Mouse (Mus musculus) forebrain, embryonic 14.5 days (tissue): ENCODE data around the gene Slc35f3. TPM values are rescaled to one million over a fixed set of nuclear protein-coding genes. Genes with fewer than 3 reads are reported as not detected.

Source experiments
- ATAC-seq: fragments of 200-750 bp; cut with Nextera tagmentation; 2 replicates; pipeline ENCODE4 v1.8.0; 2017; ENCODE audit warnings: mild to moderate bottlenecking, moderate library complexity
- DNase-seq: peaks from one replicate; pipeline ENCODE4 v3.0.0-alpha.2; 2015; ENCODE audit warnings: low spot score
- H3K27ac ChIP-seq: fragments of 300-500 bp; sonication (generic); 2 replicates; pipeline ENCODE4 v1.5.1; 2014; ENCODE audit warnings: low read depth, mild to moderate bottlenecking, control low read depth, low read length, moderate library complexity
- H3K27me3 ChIP-seq: fragments of 300-500 bp; sonication (generic); replicated peaks from 2 replicates; pipeline ENCODE4 v1.6.1; 2014; ENCODE audit warnings: low read length, control low read depth, mixed read lengths; ENCODE audit not compliant: control insufficient read depth, insufficient read depth
- H3K36me3 ChIP-seq: fragments of 300-500 bp; sonication (generic); 2 replicates; pipeline ENCODE4 v1.6.1; 2014; ENCODE audit warnings: low read length, control low read depth; ENCODE audit not compliant: control insufficient read depth, insufficient read depth
- H3K4me1 ChIP-seq: fragments of 300-500 bp; sonication (generic); 2 replicates; pipeline ENCODE4 v1.6.1; 2014; ENCODE audit warnings: antibody characterized with exemption, low read length, control low read depth; ENCODE audit not compliant: control insufficient read depth, insufficient read depth
- H3K4me2 ChIP-seq: fragments of 300-500 bp; sonication (generic); 2 replicates; pipeline ENCODE4 v1.6.1; 2014; ENCODE audit warnings: mild to moderate bottlenecking, control low read depth, low read length
- H3K4me3 ChIP-seq: fragments of 300-500 bp; sonication (generic); 2 replicates; pipeline ENCODE4 v1.5.1; 2014; ENCODE audit warnings: low read depth, low read length, control low read depth
- H3K9ac ChIP-seq: fragments of 300-500 bp; sonication (generic); 2 replicates; pipeline ENCODE4 v1.6.1; 2014; ENCODE audit warnings: mild to moderate bottlenecking, low read length, control low read depth, moderate library complexity
- H3K9me3 ChIP-seq: fragments of 300-500 bp; sonication (generic); replicated peaks from 2 replicates; pipeline ENCODE4 v1.6.1; 2016; ENCODE audit warnings: low read length, control low read depth, mixed read lengths; ENCODE audit not compliant: control insufficient read depth
- WGBS: fragments of 180-500 bp; shearing (Covaris S2); extraction: QIAGEN DNeasy Blood & Tissue Kit; methylation state at CpG from one replicate; pipeline ENCODE4 v1.1.7; 2014; 5-methylcytosine and 5-hydroxymethylcytosine counted together
- polyA plus RNA-seq: library from polyadenylated mRNA; unstranded; fragments of >200 nt; fragmentation: Nextera tagmentation; extraction: Ambion mirVana; gene quantifications from 2 replicates; pipeline ENCODE4 v1.2.1, GENCODE M21; 2014

Gene Slc35f3
- polyA plus RNA-seq, 1 experiment from 2014 or later = 0.24 TPM

DNA sequence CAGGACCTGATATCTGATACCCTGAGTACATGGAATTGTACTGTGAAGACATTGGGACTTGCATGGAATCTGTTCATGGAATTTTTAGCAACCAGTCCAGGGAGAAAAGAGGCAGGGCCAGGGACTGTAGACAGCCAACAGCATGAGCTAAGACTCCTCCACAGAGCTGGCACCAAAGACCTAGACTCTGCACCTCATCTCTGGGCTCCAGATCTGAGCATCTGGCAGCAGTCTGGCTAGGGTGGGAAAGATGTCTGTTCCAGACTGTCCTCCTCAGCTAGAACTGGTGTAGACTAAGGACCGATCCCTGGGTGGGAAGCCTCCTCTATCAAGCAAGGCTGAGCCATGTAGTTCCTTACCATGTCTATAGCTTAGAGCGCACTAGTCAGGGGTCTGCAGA is 25.9 kb upstream of the Slc35f3 start:
- no peak overlapping the region for H3K4me2 ChIP-seq
- DNase-seq = no peak
- H3K27ac ChIP-seq = no peak overlapping the region
- no peak for ATAC-seq
- no peak overlapping the region for H3K4me3 ChIP-seq
- no peaks in the 10 kb centered on the region for H3K9me3 ChIP-seq
- no peaks in the 10 kb centered on the region for H3K4me1 ChIP-seq
- no peak overlapping the region for H3K9ac ChIP-seq
- 98% methylated on average over 2 of the region's 2 CpGs for WGBS
- H3K27me3 ChIP-seq = no peaks in the 10 kb centered on the region
- no peaks in the 10 kb centered on the region for H3K36me3 ChIP-seq

DNA sequence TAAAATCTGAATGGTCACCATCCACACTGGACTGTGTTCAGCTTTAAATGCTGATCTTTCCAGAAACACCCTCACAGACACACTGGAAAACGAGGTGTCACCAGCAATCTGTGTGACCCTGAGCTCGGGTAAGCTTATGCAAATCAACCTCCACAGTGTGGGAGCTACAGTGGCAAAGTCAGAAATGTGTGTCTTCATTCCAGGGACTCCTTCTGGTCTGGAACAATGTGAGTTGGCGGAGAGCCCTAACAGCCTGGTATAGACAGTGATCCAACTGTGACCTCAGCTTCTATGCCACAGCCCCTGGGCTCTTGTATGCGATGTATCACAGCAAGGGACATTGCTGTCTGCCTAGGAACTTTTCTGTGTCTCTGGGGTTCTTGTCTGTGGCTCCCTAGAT is 25.3 kb upstream of the Slc35f3 start:
- 55% methylated on average over 4 of the region's 4 CpGs for WGBS
- Histone ChIP-seq H3K9me3 (no peaks in the 10 kb centered on the region), H3K4me2 (no peak overlapping the region), H3K4me3 (no peak overlapping the region), H3K27me3 (no peaks in the 10 kb centered on the region), H3K36me3 (no peaks in the 10 kb centered on the region), H3K27ac (no peak overlapping the region), H3K9ac (no peak overlapping the region), H3K4me1 (no peaks in the 10 kb centered on the region)
- ATAC-seq (no peak), DNase-seq (no peak)

DNA sequence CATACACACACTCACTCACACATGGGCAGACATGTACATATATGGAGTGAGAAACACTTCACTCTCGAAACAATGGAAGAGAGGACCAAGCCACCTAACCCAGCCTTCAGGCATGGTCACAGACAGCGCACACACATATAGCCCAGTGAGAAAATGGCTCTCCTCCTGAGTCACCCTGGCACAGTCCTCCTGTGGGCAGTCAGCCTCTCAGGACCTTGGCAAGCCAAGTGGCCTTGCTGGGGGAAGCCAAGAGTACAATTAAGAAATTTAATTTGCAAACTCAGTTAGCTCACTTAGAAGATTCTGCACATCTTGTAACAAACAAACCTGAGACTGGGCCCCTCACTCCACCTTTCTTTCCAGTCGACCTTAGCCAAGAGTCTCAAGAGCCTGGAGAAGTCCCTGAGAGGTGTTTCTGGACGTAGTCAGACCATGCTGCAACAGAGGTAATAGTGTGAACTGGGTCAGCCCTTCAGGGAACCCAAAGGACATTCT is 23.4 kb upstream of the Slc35f3 start:
- 67% methylated on average over 4 of the region's 4 CpGs for WGBS
- Histone ChIP-seq H3K4me3 (no peak overlapping the region), H3K36me3 (no peaks in the 10 kb centered on the region), H3K9me3 (no peaks in the 10 kb centered on the region), H3K27me3 (no peaks in the 10 kb centered on the region), H3K4me1 (no peaks in the 10 kb centered on the region), H3K4me2 (no peak overlapping the region), H3K9ac (no peak overlapping the region), H3K27ac (no peak overlapping the region)
- no peak for ATAC-seq
- no peak for DNase-seq

DNA sequence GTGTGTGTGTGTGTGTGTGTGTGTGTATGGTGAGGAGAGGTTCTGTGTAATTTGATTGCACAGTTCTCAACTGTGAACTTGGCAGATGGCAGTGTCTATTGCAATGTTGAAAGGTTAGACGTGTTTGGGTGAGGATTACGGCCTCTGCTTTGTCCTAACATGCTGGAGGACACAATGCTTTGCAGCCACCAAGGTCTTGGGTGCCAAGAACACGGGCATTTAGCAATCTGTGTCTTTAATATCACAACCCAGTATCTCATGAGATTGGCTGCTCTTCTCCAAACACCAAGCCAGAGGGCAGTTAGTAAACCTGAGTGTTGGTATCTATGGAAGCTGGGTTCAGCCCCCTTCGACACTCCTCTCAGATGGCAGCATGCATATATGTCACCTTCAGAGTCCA is 22.5 kb upstream of the Slc35f3 start:
- DNase-seq (no peak), ATAC-seq (no peak)
- no peaks in the 10 kb centered on the region for H3K27me3 ChIP-seq
- no peak overlapping the region for H3K9ac ChIP-seq
- H3K9me3 ChIP-seq = no peaks in the 10 kb centered on the region
- no peak overlapping the region for H3K27ac ChIP-seq
- H3K36me3 ChIP-seq = no peaks in the 10 kb centered on the region
- H3K4me3 ChIP-seq = no peak overlapping the region
- no peaks in the 10 kb centered on the region for H3K4me1 ChIP-seq
- 78% methylated on average over 4 of the region's 4 CpGs for WGBS
- H3K4me2 ChIP-seq = no peak overlapping the region

DNA sequence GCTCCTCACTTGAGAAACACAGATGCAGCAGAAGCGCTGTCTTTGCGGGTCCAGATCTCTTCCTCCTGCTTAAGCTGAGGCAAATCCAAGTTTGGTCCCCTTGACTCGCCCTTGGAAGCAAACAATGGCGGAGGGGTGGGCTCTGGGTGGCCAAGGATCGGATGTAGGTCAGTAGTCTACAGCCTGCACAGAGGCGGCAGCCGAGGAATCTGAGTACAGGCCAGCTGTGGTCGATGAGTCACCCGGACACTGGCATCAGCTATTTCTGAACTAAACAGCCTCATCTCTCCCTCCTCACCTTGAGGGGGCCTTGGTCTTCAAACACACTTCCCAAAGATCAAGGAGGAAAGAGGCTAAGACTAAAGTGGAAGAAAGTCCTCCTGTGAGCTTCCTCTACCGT is 6.4 kb upstream of the Slc35f3 start:
- ATAC-seq = no peak
- 88% methylated on average over 10 of the region's 10 CpGs for WGBS
- H3K4me2 ChIP-seq = no peak overlapping the region

DNA sequence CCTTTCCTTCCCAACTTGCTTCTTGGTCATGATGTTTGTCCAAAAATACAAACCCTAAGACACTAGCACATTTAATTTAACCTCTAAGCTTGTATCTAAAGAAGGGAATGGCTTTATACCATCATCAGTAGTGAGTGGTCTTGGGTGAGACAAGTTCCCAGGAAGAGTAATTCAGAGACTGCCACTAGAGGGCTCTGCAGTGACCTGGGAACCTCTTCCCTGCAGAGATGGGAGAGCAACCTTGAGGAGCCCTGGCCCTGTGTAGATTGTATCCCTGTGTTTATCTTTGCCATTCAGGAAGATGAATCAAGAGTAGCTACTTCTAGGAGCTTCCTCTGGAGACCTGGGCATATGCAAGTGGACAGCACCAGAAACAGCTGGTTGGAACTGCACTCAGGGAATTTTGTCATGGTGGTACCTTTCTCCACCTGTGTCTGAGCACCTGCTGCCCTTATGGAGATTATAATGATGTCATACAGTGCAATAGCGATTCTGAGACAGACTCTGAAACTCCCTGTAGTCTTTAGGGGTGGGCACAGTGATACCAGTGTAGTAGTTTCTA is 993 bp upstream of the Slc35f3 start:
- whole genome bisulfite sequencing = 50% methylated on average over 1 of the region's 1 CpGs
- ATAC-seq = peak; percentile 46; the same call in 1 of the 2 replicates
- no peaks in the 10 kb centered on the region for H3K9me3 ChIP-seq
- H3K9ac ChIP-seq = no peak overlapping the region
- H3K4me3 ChIP-seq = no peak overlapping the region
- peaks cover 2% of the 10 kb centered on the region; the same call in 1 of the 2 replicates for H3K4me1 ChIP-seq
- H3K27me3 ChIP-seq = peaks cover 9% of the 10 kb centered on the region
- H3K27ac ChIP-seq = no peak overlapping the region
- H3K4me2 ChIP-seq = no peak overlapping the region
- peak; percentile 75 for DNase-seq
- no peaks in the 10 kb centered on the region for H3K36me3 ChIP-seq

More for the DNA sequence above, 6.4 kb upstream of the Slc35f3 start:
- Histone ChIP-seq H3K9ac (no peak overlapping the region), H3K27ac (no peak overlapping the region), H3K36me3 (no peaks in the 10 kb centered on the region), H3K27me3 (no peaks in the 10 kb centered on the region), H3K9me3 (no peaks in the 10 kb centered on the region), H3K4me1 (no peaks in the 10 kb centered on the region), H3K4me3 (no peak overlapping the region)
- DNase-seq = no peak

DNA sequence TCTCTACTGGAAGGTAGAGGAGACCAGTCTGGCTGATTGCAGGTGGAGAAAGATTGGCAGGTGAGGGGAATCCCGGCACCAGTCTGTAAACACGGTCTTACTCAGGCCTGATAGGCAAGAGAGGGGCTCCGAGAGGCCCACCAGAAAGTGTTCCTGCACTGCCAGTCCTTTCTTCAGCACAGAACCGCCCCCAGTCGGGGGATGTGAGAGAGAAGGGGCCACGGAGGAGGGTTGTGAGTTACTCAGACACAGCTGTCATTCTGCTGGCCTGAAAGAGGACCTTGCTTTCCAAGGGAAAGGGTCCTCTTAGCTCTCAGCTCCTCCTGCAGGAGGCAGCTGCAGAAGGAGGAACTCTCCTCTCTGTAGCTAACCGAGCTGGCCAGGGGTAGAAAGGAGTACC is 975 bp downstream of the Slc35f3 start:
- H3K27ac ChIP-seq = no peak overlapping the region
- H3K9ac ChIP-seq = no peak overlapping the region
- H3K4me3 ChIP-seq = no peak overlapping the region
- ATAC-seq (no peak), DNase-seq (no peak)
- H3K4me1 ChIP-seq = peaks cover 2% of the 10 kb centered on the region; the same call in 1 of the 2 replicates
- no peaks in the 10 kb centered on the region for H3K9me3 ChIP-seq
- peaks cover 9% of the 10 kb centered on the region for H3K27me3 ChIP-seq
- 17% methylated on average over 7 of the region's 7 CpGs for WGBS
- H3K36me3 ChIP-seq = no peaks in the 10 kb centered on the region
- no peak overlapping the region for H3K4me2 ChIP-seq

DNA sequence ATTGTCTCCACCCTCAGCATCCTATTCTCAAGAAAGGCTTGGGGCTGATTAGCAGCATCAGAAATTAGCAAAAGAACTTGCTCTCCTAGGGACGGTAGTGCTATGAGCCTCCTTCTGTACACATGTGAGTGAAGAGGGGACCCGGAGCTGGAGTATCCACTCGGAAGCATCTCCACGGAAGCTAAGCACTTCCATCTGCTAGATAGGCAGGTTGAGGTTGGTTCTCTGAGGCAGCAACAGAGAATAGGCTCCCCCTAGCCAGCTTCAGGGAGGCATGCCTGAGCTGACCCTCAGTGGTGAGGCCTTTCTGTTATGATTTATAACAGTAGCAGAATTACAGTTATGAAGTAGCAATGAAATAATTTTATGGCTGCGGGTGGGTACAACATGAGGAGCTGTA is 2.0 kb downstream of the Slc35f3 start:
- H3K4me3 ChIP-seq = no peak overlapping the region
- H3K27ac ChIP-seq = no peak overlapping the region
- H3K9me3 ChIP-seq = no peaks in the 10 kb centered on the region
- H3K4me2 ChIP-seq = no peak overlapping the region
- DNase-seq (no peak), ATAC-seq (no peak)
- H3K4me1 ChIP-seq = peaks cover 2% of the 10 kb centered on the region; the same call in 1 of the 2 replicates
- 89% methylated on average over 5 of the region's 5 CpGs for WGBS
- H3K36me3 ChIP-seq = no peaks in the 10 kb centered on the region
- H3K27me3 ChIP-seq = peaks cover 9% of the 10 kb centered on the region
- H3K9ac ChIP-seq = no peak overlapping the region

DNA sequence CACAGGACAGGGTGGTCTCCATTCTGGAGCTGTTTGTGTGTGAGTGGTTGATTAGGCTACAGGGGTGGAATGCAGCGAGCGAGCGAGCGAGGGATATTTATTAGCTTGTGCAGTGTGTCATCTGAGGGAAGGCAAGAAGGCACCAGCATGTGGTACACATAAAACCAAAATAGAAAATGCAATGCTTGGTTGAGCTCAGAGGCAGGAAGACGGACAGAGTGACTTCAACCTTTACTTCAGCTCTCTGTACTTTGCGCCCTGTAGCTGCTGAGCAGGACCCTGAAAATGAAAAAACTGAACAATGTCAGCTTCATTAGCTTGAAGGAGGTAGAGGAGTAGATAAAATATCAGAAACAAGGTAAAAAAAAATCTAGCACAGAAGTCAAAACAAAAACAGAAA is 3.2 kb downstream of the Slc35f3 start:
- WGBS = 80% methylated on average over 6 of the region's 6 CpGs
- ATAC-seq = no peak

More for the DNA sequence above, 3.2 kb downstream of the Slc35f3 start:
- Histone ChIP-seq H3K27me3 (peaks cover 9% of the 10 kb centered on the region), H3K4me2 (no peak overlapping the region), H3K4me3 (no peak overlapping the region), H3K36me3 (no peaks in the 10 kb centered on the region), H3K9ac (no peak overlapping the region), H3K9me3 (no peaks in the 10 kb centered on the region), H3K4me1 (peaks cover 2% of the 10 kb centered on the region; the same call in 1 of the 2 replicates), H3K27ac (no peak overlapping the region)
- DNase-seq = no peak
